Mouse (Mus musculus) midbrain, embryonic 14.5 days (tissue): ENCODE results near the gene Nelfb. TPM values are rescaled to one million over a fixed set of nuclear protein-coding genes. Genes with fewer than 3 reads are reported as not detected.

ENCODE experiments used
- ATAC-seq: fragments of 200-750 bp; cut with Nextera tagmentation; 2 replicates; pipeline ENCODE4 v1.8.0; 2017; ENCODE audit warnings: moderate number of reproducible peaks, moderate library complexity; ENCODE audit not compliant: low FRiP score, low TSS enrichment
- DNase-seq: peaks from one replicate; pipeline ENCODE4 v3.0.0-alpha.2; 2015
- H3K27ac ChIP-seq: fragments of 300-500 bp; sonication (generic); replicated peaks from 2 replicates; pipeline ENCODE4 v1.5.1; 2014; ENCODE audit warnings: mild to moderate bottlenecking, low read depth, low read length, moderate library complexity
- H3K27me3 ChIP-seq: fragments of 300-500 bp; sonication (generic); 2 replicates; pipeline ENCODE4 v1.6.1; 2014; ENCODE audit warnings: low read length, control low read depth, mixed read lengths; ENCODE audit not compliant: control insufficient read depth, insufficient read depth
- H3K36me3 ChIP-seq: fragments of 300-500 bp; sonication (generic); 2 replicates; pipeline ENCODE4 v1.6.1; 2014; ENCODE audit warnings: low read length, control low read depth; ENCODE audit not compliant: control insufficient read depth, insufficient read depth
- H3K4me1 ChIP-seq: fragments of 300-500 bp; sonication (generic); 2 replicates; pipeline ENCODE4 v1.6.1; 2014; ENCODE audit warnings: mild to moderate bottlenecking, antibody characterized with exemption, low read length, control low read depth; ENCODE audit not compliant: control insufficient read depth, insufficient read depth
- H3K4me2 ChIP-seq: fragments of 300-500 bp; sonication (generic); 2 replicates; pipeline ENCODE4 v1.6.1; 2014; ENCODE audit warnings: mild to moderate bottlenecking, low read length, moderate library complexity
- H3K4me3 ChIP-seq: fragments of 300-500 bp; sonication (generic); replicated peaks from 2 replicates; pipeline ENCODE4 v1.5.1; 2014; ENCODE audit warnings: low read depth, low read length
- H3K9ac ChIP-seq: fragments of 300-500 bp; sonication (generic); replicated peaks from 2 replicates; pipeline ENCODE4 v1.6.1; 2014; ENCODE audit warnings: mild to moderate bottlenecking, low read length, moderate library complexity
- H3K9me3 ChIP-seq: fragments of 300-500 bp; sonication (generic); 2 replicates; pipeline ENCODE4 v1.6.1; 2016; ENCODE audit warnings: low read length, control low read depth, mixed read lengths; ENCODE audit not compliant: control insufficient read depth
- WGBS: fragments of 180-500 bp; shearing (Covaris S2); extraction: QIAGEN DNeasy Blood & Tissue Kit; methylation state at CpG from one replicate; pipeline ENCODE4 v1.1.7; 2014; 5-methylcytosine and 5-hydroxymethylcytosine counted together
- polyA plus RNA-seq: library from polyadenylated mRNA; unstranded; fragments of >200 nt; fragmentation: Nextera tagmentation; extraction: Ambion mirVana; gene quantifications from 2 replicates; pipeline ENCODE4 v1.2.1, GENCODE M21; 2014

The Nelfb gene
- polyA plus RNA-seq, 1 experiment from 2014 or later: 98.7 TPM

- no peaks in the 10 kb centered on the region for H3K4me1 ChIP-seq
- no peaks in the 10 kb centered on the region for H3K27me3 ChIP-seq
- 52% methylated on average over 2 of the region's 2 CpGs for WGBS
- no peak overlapping the region for H3K9ac ChIP-seq
- H3K27ac ChIP-seq: no peak overlapping the region
- H3K4me3 ChIP-seq: no peak overlapping the region
- ATAC-seq: no peak
- H3K36me3 ChIP-seq: no peaks in the 10 kb centered on the region
- peak; percentile 75 for DNase-seq
- H3K9me3 ChIP-seq: no peaks in the 10 kb centered on the region
- H3K4me2 ChIP-seq: no peak overlapping the region
These were observed 53.6 kb downstream of the Nelfb start for GRCm38 (mm10) chr2:25157655-25158054.

GRCm38 (mm10) chr2:25156990-25157389 lies 54.3 kb downstream of the Nelfb start:
- ATAC-seq (no peak), DNase-seq (no peak)
- H3K9me3 ChIP-seq: no peaks in the 10 kb centered on the region
- H3K4me2 ChIP-seq: no peak overlapping the region
- H3K27ac ChIP-seq: no peak overlapping the region
- no peaks in the 10 kb centered on the region for H3K4me1 ChIP-seq
- H3K27me3 ChIP-seq: no peaks in the 10 kb centered on the region
- no peak overlapping the region for H3K9ac ChIP-seq
- 50% methylated on average over 2 of the region's 2 CpGs for WGBS
- H3K4me3 ChIP-seq: no peak overlapping the region
- H3K36me3 ChIP-seq: no peaks in the 10 kb centered on the region

GRCm38 (mm10) chr2:25156177-25156576 lies 55.1 kb downstream of the Nelfb start:
- Histone ChIP-seq H3K4me2 (no peak overlapping the region), H3K27ac (no peak overlapping the region), H3K36me3 (no peaks in the 10 kb centered on the region), H3K9me3 (no peaks in the 10 kb centered on the region), H3K4me3 (no peak overlapping the region), H3K4me1 (no peaks in the 10 kb centered on the region), H3K27me3 (no peaks in the 10 kb centered on the region), H3K9ac (no peak overlapping the region)
- 90% methylated on average over 3 of the region's 3 CpGs for WGBS
- DNase-seq (no peak), ATAC-seq (no peak)

GRCm38 (mm10) chr2:25151280-25151956 lies 59.9 kb downstream of the Nelfb start:
- DNase-seq: no peak

More at GRCm38 (mm10) chr2:25151280-25151956, 59.9 kb downstream of the Nelfb start:
- no peak overlapping the region for H3K27ac ChIP-seq
- no peaks in the 10 kb centered on the region for H3K36me3 ChIP-seq
- ATAC-seq: no peak
- no peaks in the 10 kb centered on the region for H3K9me3 ChIP-seq
- WGBS: 71% methylated on average over 4 of the region's 4 CpGs
- no peak overlapping the region for H3K4me3 ChIP-seq
- no peak overlapping the region for H3K4me2 ChIP-seq
- no peak overlapping the region for H3K9ac ChIP-seq
- H3K4me1 ChIP-seq: no peaks in the 10 kb centered on the region
- no peaks in the 10 kb centered on the region for H3K27me3 ChIP-seq

Other genes with a start within 250 kb of the Nelfb start
- gene Dph7, start 249.1 kb downstream of the Nelfb start, polyA plus RNA-seq: 36.1 and 37.9 TPM in 2 replicates
- 160 and 178 TPM in 2 replicates for gene Mrpl41, start 236.4 kb downstream of the Nelfb start, polyA plus RNA-seq
- gene Pnpla7, start 235.5 kb downstream of the Nelfb start, polyA plus RNA-seq: 2.3 and 4.4 TPM in 2 replicates
- gene Nsmf, start 157.1 kb downstream of the Nelfb start, polyA plus RNA-seq: 99.3 and 125 TPM in 2 replicates
- gene Entpd8, start 131.2 kb downstream of the Nelfb start, polyA plus RNA-seq: not detected in 2 replicates
- gene Noxa1, start 116.3 kb downstream of the Nelfb start, polyA plus RNA-seq: not detected in 2 replicates
- 13.0 and 20.8 TPM in 2 replicates for gene Nrarp, start 30.7 kb downstream of the Nelfb start, polyA plus RNA-seq
- gene Tor4a, start 14.6 kb downstream of the Nelfb start, polyA plus RNA-seq: 0.66 and 1.1 TPM in 2 replicates
- 0.16 TPM in 1 of 2 replicates, not detected in the other for gene Stpg3, start 3.1 kb upstream of the Nelfb start, polyA plus RNA-seq
- gene Fam166a, start 7.3 kb upstream of the Nelfb start, polyA plus RNA-seq: not detected in 2 replicates
- 319 and 339 TPM in 2 replicates for gene Tubb4b, start 13.2 kb upstream of the Nelfb start, polyA plus RNA-seq
- gene Slc34a3, start 22.9 kb upstream of the Nelfb start, polyA plus RNA-seq: not detected in 2 replicates
- not detected in 2 replicates for gene Rnf224, start 25.3 kb upstream of the Nelfb start, polyA plus RNA-seq
- gene Rnf208, start 30.8 kb upstream of the Nelfb start, polyA plus RNA-seq: 138 and 147 TPM in 2 replicates
- not detected in 2 replicates for gene Cysrt1, start 31.0 kb upstream of the Nelfb start, polyA plus RNA-seq
- gene AL732309.1, start 35.4 kb upstream of the Nelfb start, polyA plus RNA-seq: 3.7 and 5.1 TPM in 2 replicates
- gene Tmem203, start 44.0 kb upstream of the Nelfb start, polyA plus RNA-seq: 11.3 and 12.9 TPM in 2 replicates
- 13.1 and 13.3 TPM in 2 replicates for gene Tprn, start 51.1 kb upstream of the Nelfb start, polyA plus RNA-seq
- gene Ssna1, start 60.9 kb upstream of the Nelfb start, polyA plus RNA-seq: 196 TPM in 2 replicates
- 112 and 117 TPM in 2 replicates for gene Anapc2, start 61.0 kb upstream of the Nelfb start, polyA plus RNA-seq
- gene Tmem210, start 76.7 kb upstream of the Nelfb start, polyA plus RNA-seq: not detected in 2 replicates
- gene Lrrc26, start 78.4 kb upstream of the Nelfb start, polyA plus RNA-seq: 0.30 TPM in 1 of 2 replicates, not detected in the other
- 40.5 and 41.3 TPM in 2 replicates for gene Grin1, start 107.7 kb upstream of the Nelfb start, polyA plus RNA-seq
- 71.2 and 78.7 TPM in 2 replicates for gene Man1b1, start 120.8 kb upstream of the Nelfb start, polyA plus RNA-seq
- 19.2 and 19.8 TPM in 2 replicates for gene Dpp7, start 144.9 kb upstream of the Nelfb start, polyA plus RNA-seq
- gene Uap1l1, start 154.2 kb upstream of the Nelfb start, polyA plus RNA-seq: 2.6 and 5.3 TPM in 2 replicates
- 13.0 and 15.4 TPM in 2 replicates for gene Sapcd2, start 160.8 kb upstream of the Nelfb start, polyA plus RNA-seq
- gene Entpd2, start 184.4 kb upstream of the Nelfb start, polyA plus RNA-seq: 2.0 and 2.1 TPM in 2 replicates
- 374 and 422 TPM in 2 replicates for gene Npdc1, start 187.9 kb upstream of the Nelfb start, polyA plus RNA-seq
- 0.17 and 0.26 TPM in 2 replicates for gene Fut7, start 211.8 kb upstream of the Nelfb start, polyA plus RNA-seq
- 16.9 and 17.7 TPM in 2 replicates for gene Abca2, start 217.2 kb upstream of the Nelfb start, polyA plus RNA-seq
- 1.7 and 1.9 TPM in 2 replicates for gene Clic3, start 245.3 kb upstream of the Nelfb start, polyA plus RNA-seq
- 95.4 and 126 TPM in 2 replicates for gene Paxx, start 249.6 kb upstream of the Nelfb start, polyA plus RNA-seq